Mouse (Mus musculus) macrophage (primary cell): ENCODE measurements around the gene Lama5. TPM values are rescaled to one million over a fixed set of nuclear protein-coding genes. Genes with fewer than 3 reads are reported as not detected.

Experiments
- H3K27ac ChIP-seq: fragments of 350-480 bp; formaldehyde crosslinking; 2 replicates; pipeline ENCODE4 v1.9.0; 2021
- H3K36me3 ChIP-seq: fragments of 350-480 bp; formaldehyde crosslinking; 2 replicates; pipeline ENCODE4 v1.9.0; 2021; ENCODE audit errors: inconsistent target
- H3K4me3 ChIP-seq: fragments of 350-480 bp; formaldehyde crosslinking; 2 replicates; pipeline ENCODE4 v1.9.0; 2021; ENCODE audit errors: inconsistent target
- H3K79me2 ChIP-seq: fragments of 350-480 bp; formaldehyde crosslinking; 2 replicates; pipeline ENCODE4 v1.9.0; 2021; ENCODE audit errors: inconsistent target
- WGBS: methylation state at CpG from one replicate; pipeline ENCODE4 v1.1.7; 2026; ENCODE audit warnings: inconsistent platforms; ENCODE audit not compliant: missing documents; 5-methylcytosine and 5-hydroxymethylcytosine counted together
- polyA plus RNA-seq: library from polyadenylated mRNA; stranded (reverse); fragments of 250-400 nt; gene quantifications from 3 replicates; pipeline ENCODE4 v1.2.4, GENCODE M21; 2018; ENCODE audit warnings: inconsistent platforms

The Lama5 gene
- polyA plus RNA-seq, 1 experiment from 2014 or later = not detected

DNA sequence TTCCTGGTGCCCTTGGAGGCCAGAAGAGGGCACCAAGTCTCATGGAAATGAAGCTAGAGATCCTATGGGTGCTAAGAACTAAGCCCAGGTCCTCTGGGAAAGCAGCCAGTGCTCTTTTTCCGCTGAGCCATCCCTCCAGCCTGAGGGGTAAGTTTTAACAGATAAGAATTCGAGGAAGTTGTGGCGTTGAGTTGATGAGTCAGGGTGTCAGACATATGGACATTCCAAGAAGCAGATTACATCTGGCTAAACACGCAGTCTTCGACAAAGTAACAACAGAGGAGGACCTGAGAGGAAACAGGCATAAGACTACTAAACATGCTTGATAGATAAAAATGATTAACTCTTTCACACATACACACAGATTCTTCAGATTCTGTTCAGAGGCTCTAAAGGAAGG lies 12.9 kb upstream of the Lama5 start:
- 43% methylated on average over 5 of the region's 5 CpGs for WGBS
- Histone ChIP-seq H3K4me3 (no peak overlapping the region), H3K36me3 (no peaks in the 10 kb centered on the region), H3K79me2 (no peaks in the 10 kb centered on the region), H3K27ac (no peak overlapping the region)

DNA sequence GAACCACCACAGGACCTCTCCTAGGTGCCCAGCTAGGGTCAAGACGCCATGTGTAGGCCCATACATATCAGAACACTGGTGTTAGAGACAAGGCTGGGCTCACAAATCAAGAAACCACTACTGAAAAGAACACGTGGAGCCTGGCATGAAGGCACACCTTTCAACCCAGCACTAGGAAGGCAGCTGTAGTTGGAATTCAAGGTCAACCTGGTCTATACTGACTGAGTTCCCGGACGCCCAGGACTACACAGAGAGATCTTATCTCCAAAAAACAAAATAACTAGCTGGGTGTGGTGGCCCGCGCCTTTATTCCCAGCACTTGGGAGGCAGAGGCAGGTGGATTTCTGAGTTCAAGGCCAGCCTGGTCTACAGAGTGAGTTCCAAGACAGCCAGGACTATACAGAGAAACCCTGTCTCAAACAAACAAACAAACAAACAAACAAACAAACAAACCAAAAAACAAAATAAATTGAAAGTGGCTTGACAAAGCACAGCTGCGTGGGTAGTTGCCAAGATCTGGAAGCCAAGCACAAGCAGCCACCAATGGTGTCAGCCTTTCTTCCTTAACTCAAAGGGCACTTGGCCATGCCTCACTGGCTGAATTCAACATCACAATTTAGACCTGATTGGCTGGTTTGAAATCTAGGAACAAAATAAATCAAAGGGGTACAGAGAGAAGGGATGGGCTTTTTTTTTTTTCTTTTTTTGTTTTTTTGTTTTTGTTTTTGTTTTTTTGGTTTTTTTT lies 12.1 kb upstream of the Lama5 start:
- Histone ChIP-seq H3K4me3 (no peak overlapping the region), H3K36me3 (no peaks in the 10 kb centered on the region), H3K27ac (no peak overlapping the region), H3K79me2 (no peaks in the 10 kb centered on the region)
- 94% methylated on average over 7 of the region's 7 CpGs for WGBS

DNA sequence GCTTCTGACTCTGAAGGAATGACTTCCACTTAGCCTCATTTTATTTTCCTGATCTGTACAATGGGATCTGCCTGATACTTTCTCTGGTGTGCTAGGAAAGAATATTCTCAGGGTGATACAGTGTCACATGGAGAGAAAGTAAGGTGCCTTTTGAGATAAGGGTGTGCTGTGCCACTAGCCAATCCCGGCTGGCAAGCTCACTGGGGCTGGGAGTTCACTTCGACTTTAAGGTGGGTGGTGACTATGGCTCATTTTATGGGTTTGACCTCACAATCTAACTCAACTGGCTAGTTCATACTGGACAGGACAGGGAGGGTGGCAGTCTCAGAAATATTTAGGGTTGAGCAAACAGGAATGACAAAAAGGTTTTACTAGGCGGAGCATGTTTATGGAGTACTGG lies 11.3 kb upstream of the Lama5 start:
- H3K4me3 ChIP-seq = no peak overlapping the region
- WGBS = 87% methylated on average over 3 of the region's 3 CpGs
- no peak overlapping the region for H3K27ac ChIP-seq
- H3K79me2 ChIP-seq = no peaks in the 10 kb centered on the region
- H3K36me3 ChIP-seq = no peaks in the 10 kb centered on the region

DNA sequence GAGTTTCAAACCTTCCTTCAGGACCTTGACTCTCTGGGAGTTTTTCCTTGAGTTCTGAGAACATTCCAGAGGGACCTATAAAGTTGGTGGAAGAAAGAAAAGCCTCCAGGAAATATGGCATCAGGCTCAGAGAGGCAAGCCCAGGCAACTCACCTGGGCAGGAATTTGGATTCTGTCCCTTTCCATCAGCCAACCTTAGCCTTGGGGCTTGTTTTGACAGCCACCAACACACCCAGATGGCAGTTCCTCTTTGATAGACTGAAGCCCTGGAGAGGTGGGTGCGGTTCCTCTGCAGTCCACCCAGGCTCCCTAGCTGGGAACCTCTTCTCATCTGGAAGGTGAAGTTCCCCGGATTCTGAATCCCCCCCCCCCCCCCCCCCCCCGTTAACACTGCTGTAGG lies 10.8 kb upstream of the Lama5 start:
- H3K36me3 ChIP-seq = no peaks in the 10 kb centered on the region
- no peak overlapping the region for H3K4me3 ChIP-seq
- no peak overlapping the region for H3K27ac ChIP-seq
- H3K79me2 ChIP-seq = no peaks in the 10 kb centered on the region
- WGBS = 19% methylated on average over 3 of the region's 3 CpGs

DNA sequence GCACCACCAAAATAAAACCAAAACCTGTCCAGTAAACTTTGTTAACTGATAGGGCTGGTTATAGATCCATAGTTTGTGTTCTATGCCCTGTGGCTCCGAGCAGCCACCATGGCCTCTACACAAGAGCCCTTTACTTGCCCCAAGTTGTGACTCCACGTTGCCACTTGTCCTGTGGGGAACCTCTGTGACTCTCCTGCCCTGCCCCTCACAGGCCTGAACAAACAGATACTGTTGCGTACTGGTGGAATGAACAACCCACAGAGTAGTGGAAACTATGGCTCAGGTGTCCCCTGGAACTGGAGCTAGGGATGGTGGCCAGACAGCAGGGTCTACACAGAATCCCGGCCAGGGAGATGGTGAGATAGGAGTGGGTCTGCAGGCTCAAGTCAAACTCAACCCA lies 10.1 kb upstream of the Lama5 start:
- Histone ChIP-seq H3K36me3 (no peaks in the 10 kb centered on the region), H3K79me2 (no peaks in the 10 kb centered on the region), H3K4me3 (no peak overlapping the region), H3K27ac (no peak overlapping the region)
- 91% methylated on average over 4 of the region's 4 CpGs for WGBS

DNA sequence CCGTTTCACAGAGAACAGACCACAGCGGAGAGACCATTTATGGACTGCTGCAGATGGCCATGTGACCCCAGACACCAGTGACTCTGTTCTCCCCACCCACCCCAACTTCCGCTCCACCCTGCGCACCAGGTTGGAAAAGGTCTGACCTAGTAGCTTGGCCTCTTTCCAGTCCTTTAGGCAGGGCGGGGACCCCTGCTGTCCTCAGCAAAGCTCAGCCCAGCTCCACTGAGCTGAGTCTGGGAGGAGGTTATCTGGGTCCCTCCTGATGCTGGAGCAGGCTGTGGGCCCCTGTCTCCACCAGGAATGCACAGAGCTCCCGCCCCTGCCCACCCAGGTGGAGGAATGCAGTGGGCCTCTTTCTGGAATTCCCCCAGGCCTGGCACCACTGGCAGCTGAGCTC lies 9.3 kb upstream of the Lama5 start:
- Histone ChIP-seq H3K36me3 (no peaks in the 10 kb centered on the region), H3K4me3 (no peak overlapping the region), H3K27ac (no peak overlapping the region), H3K79me2 (no peaks in the 10 kb centered on the region)
- 75% methylated on average over 6 of the region's 6 CpGs for WGBS

DNA sequence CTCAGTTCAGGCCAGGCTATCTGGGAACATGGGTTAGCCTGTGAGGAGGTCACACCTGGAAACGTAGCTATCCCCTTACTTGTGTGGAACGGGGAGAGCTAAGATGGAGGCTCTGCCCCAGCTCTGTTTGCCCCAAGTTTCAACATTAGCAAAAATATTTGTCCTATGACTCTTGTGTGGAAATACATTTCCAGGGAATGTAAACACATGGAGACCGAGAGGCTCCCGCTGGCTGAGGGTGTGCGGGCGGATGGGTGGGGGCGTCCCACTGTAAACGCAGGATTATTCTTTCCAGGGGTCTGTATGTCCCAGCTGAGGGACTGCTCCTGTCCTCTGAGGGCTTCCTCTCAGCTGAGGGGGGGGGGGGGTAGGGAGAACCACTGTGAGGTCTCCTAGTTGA lies 8.7 kb upstream of the Lama5 start:
- no peaks in the 10 kb centered on the region for H3K36me3 ChIP-seq
- H3K79me2 ChIP-seq = no peaks in the 10 kb centered on the region
- 92% methylated on average over 8 of the region's 8 CpGs for WGBS
- H3K27ac ChIP-seq = no peak overlapping the region
- no peak overlapping the region for H3K4me3 ChIP-seq

DNA sequence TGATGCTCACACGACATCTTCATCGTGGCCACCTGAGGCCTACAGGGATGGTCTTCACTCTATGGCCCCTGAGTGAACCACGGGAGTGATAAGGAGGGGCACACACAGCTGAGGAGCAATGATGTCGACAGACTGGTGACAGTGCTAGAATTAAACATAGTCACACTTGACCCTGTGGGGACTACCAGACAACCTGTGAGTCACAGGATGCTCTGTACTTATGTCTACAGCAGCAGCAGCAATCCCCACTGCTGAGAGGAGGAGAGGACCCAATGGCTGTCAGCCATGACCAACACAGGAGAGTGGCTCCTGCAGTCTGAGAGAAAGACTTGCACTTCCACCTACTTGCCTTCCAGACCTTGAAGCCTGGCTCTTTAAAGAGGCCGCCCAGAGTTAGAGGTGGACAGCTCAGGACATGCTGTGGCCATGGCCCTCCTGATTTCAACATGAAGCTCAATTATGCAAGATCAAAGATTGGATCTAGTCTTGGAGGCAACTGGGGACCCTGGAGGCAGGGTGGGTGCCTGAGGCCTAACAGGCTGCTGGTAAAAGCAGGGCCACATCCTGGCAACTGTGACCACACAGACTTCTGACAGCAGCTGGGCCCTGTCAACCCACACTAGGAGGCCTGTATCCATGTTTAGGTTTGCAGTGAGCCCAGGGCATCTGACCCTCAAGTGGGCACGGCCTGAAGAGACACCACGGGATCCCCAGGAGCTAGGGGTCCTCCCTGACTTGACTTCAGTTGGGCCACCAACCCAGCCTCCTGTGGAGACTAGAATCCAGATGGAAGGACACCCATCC lies 7.6 kb upstream of the Lama5 start:
- no peak overlapping the region for H3K4me3 ChIP-seq
- H3K79me2 ChIP-seq = no peaks in the 10 kb centered on the region

DNA sequence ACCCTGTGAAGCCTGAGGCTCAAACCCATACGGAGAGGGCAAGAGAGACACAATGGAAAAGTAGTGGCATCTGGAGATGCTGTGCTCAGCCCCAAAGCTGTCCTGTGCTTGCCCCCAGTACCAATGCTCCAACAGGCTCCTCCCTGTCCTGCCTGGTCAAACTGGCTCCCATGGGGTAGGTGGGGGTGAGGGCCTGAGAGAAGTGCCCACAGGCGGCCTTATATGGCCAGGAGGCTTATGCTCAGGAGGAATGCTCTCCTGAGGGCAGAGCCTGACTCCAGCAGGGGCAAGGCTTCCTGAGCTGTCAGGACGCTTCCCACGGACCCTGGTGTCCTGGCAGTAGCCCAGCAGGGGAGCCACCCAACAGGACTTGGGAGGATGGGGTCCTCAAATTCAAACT lies 4.8 kb upstream of the Lama5 start:
- no peaks in the 10 kb centered on the region for H3K79me2 ChIP-seq
- no peak overlapping the region for H3K27ac ChIP-seq
- no peak overlapping the region for H3K4me3 ChIP-seq
- H3K36me3 ChIP-seq = no peaks in the 10 kb centered on the region
- 77% methylated on average over 4 of the region's 4 CpGs for WGBS

More for the DNA sequence above, 7.6 kb upstream of the Lama5 start:
- Histone ChIP-seq H3K27ac (no peak overlapping the region), H3K36me3 (no peaks in the 10 kb centered on the region)
- 79% methylated on average over 7 of the region's 7 CpGs for WGBS

DNA sequence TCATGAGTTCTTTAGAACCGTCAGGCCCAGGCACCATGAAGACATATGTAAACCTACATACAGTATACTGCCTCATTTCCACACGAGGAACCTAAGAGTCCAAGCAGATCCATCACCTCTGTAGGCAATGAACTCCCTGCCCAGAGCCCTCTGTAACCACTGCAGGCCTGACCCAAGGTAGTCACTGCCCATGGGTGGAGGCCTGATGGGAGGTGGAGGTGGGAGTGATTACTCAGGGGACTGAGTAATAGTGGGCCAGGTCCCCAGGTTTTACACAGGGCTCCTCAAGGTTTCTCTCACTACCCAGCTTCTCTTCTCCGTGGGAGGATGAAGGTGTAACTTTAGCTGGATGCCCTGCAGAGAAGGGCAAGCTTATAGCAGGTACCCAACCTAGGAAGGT lies 3.5 kb upstream of the Lama5 start:
- Histone ChIP-seq H3K27ac (no peak overlapping the region), H3K4me3 (no peak overlapping the region), H3K79me2 (no peaks in the 10 kb centered on the region), H3K36me3 (no peaks in the 10 kb centered on the region)
- 82% methylated on average over 3 of the region's 3 CpGs for WGBS

DNA sequence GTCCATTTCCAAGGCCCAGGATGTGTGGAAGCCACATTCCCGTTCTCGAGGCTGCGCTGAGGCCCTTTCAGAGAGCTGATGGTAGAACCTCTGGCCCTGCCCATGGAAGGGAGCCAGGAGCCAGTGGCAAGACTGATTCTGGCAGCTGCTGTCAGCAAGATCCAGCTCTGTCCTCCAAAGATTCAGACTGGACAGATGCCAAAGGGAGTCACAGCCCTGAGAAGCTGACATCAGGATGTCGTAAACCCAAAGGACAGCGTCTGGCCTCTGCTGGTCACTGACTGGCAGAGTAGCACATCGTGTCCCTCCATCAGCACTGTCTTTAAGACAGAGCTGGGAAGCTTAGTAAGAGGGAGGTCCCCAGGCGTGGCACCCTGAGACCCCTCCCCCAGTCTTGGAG lies 2.9 kb upstream of the Lama5 start:
- Histone ChIP-seq H3K79me2 (no peaks in the 10 kb centered on the region), H3K4me3 (no peak overlapping the region), H3K27ac (no peak overlapping the region), H3K36me3 (no peaks in the 10 kb centered on the region)
- 84% methylated on average over 6 of the region's 7 CpGs for WGBS

DNA sequence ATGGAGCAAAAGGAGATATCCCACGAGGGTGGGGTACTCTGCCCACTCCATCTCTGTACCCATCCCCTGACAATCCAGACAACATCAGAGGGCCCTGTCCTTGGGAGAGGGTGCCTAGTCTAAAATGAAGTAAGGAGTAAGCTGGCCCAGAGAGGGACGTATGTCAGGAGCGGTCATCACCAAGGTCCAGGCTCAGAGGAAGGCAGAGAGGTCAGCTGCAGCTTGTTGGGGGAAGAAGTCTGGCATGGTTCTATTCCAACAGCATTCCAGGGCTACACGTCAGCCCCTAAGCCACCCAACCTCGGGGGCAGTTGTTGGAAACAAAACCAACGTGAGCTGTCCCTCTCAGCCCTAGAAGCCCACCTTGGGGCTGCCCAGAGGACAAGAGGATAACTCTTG lies 2.4 kb upstream of the Lama5 start:
- no peak overlapping the region for H3K27ac ChIP-seq
- no peaks in the 10 kb centered on the region for H3K79me2 ChIP-seq
- 72% methylated on average over 6 of the region's 6 CpGs for WGBS
- H3K4me3 ChIP-seq = no peak overlapping the region
- H3K36me3 ChIP-seq = no peaks in the 10 kb centered on the region

DNA sequence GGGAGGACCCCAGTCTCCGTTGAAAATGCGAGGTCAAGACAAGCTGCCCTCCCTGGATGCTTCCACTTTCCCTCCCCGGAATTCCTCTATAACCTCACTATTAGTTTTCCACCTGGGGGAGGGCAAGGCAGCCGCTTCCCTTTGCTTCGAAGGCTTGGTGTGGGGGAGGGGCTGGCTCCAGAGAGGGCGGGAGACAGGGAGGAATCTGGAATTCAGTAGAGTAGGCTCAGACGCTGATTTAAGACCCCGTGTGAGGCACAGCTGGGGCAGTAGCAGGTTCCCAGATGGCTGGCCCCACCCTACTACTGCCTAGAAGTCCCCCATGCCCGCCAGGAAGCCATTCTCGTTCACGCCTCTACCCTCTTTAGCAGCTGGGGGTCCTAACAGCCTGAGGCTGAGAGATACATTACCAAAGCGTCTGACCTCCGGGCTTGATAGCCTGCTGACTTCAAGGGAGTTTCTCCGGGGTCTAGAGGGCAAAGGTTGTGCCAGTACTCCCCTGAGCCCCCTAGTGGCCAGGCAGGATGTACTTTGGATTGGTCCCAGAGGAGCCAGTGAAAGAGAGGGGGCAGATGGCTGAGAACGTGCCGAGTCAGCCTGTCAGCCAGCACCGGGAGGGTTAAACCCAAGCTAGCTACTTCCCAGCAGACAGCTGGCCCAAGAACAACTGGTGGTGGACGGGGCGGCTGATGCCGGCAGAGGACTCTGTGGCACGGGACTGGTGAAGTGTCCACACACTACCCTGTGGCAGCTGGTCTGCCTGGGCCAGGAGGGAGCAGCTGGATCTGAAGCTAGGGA lies 1.8 kb upstream of the Lama5 start:
- H3K79me2 ChIP-seq = no peaks in the 10 kb centered on the region
- no peak overlapping the region for H3K27ac ChIP-seq
- WGBS = 6% methylated on average over 20 of the region's 21 CpGs
- H3K36me3 ChIP-seq = no peaks in the 10 kb centered on the region
- H3K4me3 ChIP-seq = no peak overlapping the region

DNA sequence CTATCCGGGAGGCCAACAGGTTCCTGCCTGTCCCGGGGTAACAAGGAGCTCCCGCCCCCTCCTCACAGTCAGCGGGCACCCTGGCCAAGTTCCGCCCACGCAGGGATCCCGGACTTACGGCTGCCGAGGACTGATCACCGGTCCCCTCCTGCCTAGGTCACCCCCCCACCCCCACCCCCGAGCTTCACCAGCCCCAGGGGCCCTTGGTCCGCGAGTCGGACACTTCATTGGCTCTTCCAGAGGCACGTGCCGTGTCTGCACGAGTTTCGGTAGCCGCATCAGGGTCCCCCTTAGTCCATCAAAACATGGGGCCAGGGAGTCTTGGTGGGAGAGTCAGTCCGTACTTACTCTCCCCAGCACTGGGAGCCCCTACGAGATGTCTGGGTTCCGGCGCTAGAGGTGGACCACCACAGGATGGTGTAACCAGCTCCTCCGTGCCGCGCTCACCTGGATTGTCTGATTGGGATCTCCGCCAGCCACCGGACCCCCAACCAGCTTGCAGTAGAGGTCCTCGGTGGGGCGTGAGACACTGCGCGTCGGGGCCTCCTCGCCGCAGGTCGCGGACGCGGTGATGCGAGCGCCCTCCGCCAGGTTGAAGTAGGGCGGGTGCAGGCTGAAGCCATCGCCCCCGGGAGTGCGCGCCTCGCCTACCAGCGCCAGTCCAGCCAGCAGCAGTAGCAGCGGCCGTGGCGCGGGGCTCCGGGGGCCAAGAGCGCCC lies 456 bp downstream of the Lama5 start:
- WGBS = 1% methylated on average over 54 of the region's 55 CpGs

More for the DNA sequence above, 456 bp downstream of the Lama5 start:
- Histone ChIP-seq H3K79me2 (no peaks in the 10 kb centered on the region), H3K4me3 (no peak overlapping the region), H3K36me3 (no peaks in the 10 kb centered on the region), H3K27ac (no peak overlapping the region)
